Mouse (Mus musculus): ENCODE measurements at regions not wholly inside any gene's neighbourhood (a gene's known extent, or its start where the extent isn't known, plus 50 kb on each side); places are given as distances from the start of the nearest gene placed in this dataset.

DNA sequence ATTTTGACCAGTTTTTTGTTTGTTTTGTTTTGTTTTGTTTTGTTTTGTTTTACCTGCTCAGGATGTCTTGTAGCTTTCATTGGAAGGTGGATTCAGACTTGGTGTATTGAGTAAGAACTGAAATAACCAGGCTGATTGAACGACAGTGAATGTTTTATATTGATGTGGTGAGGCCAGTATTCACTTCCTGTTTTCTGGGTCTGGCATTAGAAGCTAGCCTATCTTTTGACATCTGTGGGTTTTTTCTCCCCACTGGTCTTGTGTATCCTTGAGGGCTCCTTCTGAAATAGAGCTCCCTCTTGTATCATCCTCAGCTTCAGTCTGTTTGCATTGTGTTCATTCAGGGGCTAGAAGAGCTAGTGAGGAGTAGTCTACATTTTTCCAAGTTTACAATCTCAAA lies 175.5 kb downstream of the 1700129C05Rik start:
- no peak for DNase-seq

- DNase-seq, result no peak
Observed at GRCm38 (mm10) chr14:58944958-58945357, 197.7 kb downstream of the 1700129C05Rik start.

DNA sequence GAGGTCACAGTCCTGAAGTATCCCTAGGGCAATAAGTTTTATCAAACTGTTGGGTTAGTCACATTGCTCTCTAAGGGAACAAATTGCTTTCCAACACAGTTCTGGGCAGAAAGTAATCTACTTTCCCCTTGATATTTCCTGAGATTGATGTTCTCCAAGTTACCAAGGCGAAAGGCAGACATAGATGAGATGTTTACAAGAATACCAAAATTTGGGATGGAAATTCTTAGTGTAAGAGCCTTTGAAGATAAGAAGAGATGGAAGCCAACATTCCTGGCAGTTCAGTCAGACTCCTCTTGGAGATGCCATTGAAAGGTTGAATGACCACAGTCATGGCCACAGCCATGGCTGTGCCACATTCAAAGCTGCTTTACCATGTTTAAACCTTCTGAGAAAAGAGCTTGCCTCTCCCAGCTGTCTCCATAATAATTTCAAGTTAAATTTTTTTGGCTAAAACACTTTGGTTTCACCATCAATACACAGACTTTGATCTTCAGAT lies 199.4 kb downstream of the 1700129C05Rik start:
- DNase-seq, result no peak

DNA sequence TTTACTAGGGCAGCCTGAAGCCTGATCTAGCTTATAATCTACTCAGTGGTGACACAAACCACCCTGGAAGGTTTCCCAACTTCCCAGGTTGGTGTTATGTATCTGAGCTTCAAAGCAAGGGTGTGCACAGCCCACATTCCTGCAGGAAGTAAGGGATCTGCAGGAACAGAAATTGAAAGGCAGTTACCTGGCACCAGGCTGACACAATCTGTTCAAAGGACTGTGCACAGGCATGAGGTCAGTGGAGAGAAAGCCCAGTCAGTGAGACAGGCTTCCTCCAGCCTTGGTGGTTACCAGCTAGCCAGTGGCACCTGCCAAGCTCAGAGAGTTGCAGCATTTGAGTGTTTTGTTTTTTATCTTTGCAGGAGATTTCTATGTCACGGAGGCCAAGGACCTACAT lies 203.6 kb downstream of the 1700129C05Rik start:
- DNase-seq, result no peak

DNA sequence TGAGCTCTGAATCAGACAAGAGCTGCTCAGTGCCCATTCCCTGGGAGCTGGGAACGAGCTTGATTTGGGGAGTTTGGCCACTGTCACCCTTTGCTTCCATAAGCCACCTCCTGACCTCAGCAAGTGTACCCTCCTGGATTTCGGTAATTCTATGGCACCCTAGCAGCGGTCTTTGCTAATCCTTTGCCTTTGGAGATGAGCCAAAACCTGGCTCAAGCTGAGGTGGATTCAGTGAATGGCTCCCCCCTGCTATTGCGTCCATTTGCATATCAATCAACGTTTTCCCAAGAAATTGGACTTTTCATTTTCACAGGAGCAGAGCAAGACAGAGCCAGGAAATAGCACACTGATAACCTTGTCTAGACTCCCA lies 204.1 kb downstream of the 1700129C05Rik start:
- DNase-seq, result no peak

DNA sequence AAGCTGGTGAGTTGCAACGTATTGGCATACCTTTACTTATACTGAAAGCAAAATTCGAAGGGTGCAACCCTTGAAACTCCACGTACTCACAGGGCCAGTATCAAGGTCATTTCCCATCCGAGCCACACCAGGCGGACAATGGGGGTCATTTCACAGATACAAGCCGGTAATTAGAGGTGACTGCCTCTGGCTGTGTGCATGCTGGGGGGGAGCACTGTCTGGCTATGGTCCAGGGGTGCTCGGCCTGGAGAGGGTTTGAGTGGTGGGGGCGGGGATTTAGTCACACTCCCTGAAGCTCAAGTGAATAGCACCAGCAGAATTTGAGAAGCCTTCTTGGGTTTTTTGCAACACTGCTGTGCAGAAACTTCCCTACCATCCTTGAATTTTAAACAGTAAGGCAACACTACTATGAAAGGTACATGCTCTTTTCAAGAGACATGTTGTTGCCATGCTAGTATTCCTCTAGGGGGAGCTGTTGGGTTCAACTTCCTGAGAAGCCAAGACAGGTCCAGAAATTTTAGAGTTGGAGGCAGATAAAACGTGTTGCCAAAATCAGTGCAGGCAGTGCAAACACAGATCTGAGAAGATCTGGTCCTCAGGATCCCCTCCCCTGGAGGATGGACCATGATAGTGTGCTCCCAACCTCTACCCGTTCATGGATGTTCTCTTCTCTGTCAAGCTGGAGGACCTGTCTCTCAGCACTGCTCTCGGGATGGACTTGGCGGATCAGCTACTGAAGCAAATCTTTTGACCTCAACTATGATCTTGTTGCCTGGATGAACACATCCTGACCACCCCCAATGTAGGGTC lies 204.7 kb downstream of the 1700129C05Rik start:
- DNase-seq, result no peak

DNA sequence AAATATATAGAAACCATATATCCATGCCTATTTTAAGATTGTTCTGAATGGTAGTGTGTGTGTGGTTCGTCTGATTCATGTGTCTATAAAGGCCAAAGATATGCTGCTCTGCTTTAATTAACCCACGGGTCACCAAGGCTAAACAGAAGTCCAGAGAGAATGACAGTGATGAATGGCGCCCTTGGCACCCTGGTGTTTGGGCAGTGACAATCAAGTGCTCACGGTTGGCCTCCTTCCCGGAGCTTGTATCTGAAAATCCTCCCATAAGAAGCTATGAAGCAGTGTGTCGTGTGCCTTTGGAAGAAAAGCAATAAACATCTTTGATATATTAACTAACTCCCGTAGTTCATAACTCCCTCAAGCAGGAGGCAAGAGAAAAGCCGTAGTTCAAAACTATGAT lies 205.4 kb downstream of the 1700129C05Rik start:
- no peak for DNase-seq

DNA sequence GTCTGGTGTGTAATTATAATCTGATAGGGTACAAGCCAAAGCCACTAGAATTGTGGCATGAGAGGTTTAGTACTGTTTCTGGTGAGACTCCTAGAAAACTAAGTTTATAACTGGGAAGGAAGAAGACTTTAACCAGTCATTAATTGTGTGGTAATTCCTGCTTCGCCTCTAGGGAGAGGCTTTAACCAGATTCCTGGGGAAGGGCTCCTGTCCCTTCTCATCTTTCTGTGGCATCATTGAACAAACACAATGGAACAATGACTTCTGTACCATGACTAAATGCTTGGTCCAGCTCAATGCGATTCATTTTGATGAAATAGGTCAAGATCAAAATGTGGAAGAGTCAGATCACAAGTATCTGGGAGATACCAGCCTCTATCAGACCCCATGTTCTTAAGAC lies 206.6 kb downstream of the 1700129C05Rik start:
- no peak for DNase-seq

GRCm38 (mm10) chr14:58917853-58918252 lies 224.8 kb downstream of the 1700129C05Rik start:
- peak; percentile 64 for DNase-seq

DNA sequence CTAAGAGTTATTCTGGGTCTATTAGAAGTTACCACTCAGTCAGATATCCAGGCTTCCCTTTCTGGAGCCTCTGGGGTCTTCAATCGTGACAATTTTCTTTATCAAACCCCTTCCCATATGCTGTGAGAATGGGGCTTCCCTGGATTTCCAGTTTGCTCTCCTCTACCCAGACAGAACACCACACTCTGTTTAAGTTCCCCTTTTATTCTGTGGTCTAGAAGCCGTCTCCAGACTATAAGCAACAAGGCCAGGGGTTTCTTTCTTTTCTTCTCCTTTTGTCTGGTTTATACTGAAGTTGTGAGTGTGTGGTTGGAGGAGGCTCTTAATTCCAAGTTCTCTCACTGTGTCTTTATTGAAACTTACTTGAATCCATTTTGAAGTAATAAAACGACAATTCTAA lies 225.5 kb downstream of the 1700129C05Rik start:
- DNase-seq, result no peak

DNA sequence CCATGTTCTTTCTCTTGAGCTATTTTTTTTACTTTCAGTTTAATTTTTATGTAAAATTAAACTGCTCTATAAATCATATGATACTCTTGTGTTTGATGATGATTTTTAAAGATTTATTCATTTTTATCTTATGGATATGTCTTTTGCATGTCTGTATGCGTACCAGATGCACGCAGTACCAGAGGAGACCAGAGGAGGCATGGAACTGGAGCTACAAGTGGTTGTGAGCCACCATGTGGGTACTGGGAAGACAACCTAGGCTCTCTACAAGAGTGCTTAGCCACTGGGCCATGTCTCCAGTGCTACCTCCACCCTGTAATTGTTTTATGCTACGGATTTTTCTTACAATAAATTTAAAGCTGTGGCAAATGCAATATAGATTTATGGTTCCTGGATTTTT lies 227.8 kb downstream of the 1700129C05Rik start:
- peak; percentile 66 for DNase-seq

DNA sequence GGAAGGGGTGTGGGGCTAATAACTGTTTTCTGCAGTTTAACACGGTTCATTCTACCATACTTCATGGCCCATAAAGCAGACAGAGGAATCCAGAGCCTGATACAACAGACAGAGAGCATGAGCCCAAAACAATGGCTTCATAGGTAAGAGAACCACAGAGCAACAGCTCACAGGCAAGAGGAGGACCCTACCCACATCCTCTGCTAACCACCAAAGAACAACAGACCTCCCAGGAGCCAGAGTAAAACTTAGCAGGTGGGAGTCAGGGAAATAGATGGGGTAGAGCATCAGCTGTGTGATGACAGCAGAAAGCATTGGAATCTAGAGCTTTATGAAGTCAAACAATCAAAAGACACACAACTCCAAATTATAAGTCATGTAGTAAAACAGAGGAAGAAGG lies 231.8 kb downstream of the 1700129C05Rik start:
- peak; percentile 30 for DNase-seq

DNA sequence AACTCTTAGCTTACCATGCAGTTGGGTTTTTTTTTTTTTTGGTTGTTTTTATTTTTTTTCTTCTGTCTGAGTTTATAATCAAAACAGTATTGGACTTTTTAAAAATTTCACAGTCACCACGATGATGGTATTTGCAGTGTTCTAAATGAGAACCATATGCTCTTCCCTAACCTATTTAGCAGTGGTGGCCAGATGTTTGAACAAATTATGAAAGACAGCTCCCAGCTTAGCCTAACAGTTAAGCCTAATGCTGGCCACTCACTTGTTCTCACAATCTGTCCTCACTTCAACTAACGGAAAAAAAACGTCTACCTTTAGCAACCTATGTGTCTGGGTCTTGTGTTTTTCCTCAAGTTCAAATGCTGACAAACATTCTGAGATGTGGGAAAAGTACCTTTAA lies 234.8 kb downstream of the 1700129C05Rik start:
- no peak for DNase-seq

DNA sequence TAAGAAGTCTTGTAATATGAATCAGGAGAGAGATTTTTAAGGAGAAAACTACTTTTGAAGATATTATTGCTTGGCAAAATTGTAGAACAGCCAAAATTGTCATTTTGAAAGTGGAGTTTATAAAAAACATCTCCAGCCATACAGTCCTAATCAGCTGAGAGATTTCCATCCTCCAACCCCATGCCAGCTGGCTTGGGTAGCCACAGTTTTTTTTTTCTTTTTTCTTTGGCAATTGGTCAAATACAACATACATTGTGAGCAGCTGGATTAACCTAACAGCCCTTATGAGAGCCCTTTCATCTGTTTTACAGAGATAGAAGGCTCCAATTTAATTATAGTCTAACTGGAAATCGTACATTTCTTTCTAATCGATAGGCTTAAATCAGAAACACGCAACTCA lies 235.3 kb downstream of the 1700129C05Rik start:
- no peak for DNase-seq

DNA sequence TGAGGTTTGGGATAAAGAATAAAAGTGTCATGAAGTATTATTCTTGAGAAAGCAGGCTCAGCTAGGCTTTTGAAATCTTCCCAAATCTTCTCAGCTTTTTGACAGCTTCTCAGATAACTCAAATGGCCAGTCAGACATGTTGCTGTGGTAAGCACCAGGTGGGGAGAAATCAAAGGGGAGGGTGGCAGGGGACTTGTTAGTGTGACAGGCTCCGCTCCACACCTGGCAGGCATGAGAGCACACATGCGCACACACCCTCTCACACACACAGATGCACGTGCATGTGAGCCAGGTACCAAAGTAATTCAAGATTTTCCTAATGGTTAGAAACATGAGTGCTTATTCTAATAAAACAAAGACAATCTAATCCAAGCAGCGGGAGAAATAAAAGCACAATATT lies 236.1 kb downstream of the 1700129C05Rik start:
- peak; percentile 57 for DNase-seq

GRCm38 (mm10) chr14:58868176-58868949 lies 274.3 kb downstream of the 1700129C05Rik start:
- peak; percentile 10 for DNase-seq

DNA sequence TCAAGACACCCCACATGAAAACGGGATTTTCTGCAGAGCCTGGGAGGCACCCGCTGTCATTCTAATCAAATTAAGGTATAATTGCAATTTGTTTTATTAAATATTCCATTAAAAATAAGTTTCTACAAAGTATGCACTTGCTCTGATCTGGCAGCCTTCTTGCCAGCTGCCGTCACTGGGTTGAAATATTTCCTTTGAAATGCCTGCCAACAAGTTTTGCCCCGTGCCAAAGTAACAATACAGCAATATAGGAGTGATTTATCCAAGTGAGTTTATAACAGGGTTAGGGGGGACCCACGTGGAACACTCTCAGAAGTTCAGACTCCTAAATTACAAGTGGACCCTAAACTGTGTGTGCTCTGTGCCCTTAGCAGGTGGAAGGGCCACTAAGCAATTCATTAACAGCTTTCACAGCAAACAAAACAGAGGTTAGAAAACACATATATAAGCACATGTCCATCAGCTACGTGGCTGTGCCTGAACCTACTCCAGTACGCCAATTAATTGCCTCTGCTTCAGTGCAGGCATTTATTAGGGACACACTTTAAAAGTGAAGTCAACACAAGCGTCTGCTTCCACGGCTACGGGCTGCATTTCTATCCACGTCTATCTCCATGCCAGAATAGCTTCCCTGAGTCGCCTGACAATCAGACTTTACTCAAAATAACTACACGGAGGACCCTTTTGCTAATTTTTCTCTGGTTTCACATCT lies 275.1 kb downstream of the 1700129C05Rik start:
- DNase-seq, result no peak

DNA sequence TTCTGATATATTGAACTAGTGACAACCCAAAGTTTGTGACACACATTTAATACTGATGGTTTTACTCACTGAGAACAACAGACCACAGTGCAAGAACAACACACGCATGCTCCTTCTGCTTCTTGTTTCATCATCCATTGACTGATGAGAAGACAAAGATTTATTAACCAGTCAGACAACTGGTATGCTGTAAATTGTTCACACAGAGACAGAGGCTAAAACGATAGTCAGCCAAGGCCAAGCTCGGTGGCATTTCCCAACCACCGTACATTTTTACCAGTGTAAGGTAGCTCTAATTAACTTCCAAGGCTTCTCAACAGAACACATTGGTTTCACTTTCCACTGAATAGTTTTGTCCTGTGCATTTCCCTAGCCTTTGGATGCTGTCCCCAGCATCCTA lies 287.8 kb downstream of the 1700129C05Rik start:
- no peak for DNase-seq

GRCm38 (mm10) chr14:58844565-58844964 lies 298.1 kb downstream of the 1700129C05Rik start:
- DNase-seq, result no peak

DNA sequence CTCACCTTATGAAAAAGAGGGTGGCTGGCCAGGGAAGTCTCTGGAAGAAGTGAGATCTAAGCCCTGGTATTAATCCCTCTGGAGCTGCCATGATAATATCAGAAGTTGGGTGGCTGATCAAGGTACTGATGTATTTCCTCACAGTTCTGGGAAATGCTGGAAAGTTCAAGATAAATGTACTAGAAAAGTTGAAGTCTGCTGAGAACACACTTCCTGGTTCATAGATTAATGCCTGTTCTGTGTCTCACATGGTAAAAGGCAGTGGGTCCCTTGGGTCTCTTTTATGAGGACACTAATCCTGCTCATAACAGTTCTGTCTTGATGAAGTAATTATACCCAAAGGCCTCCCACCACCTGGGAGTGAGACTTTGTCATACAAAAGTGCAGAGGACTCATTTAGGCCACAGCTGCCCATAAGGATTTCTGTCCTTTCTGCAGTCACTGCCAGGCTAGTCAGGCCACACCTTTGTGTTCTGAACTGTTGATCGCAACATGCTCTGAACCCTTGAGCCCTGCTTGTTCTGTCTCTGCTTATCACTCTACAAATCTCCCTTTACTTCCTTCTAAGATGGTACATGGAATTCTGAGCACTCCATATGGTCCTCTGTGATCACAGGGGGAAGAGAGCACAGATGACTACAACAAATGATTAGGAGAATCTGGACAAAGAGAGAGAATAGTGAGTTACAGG lies 300.4 kb downstream of the 1700129C05Rik start:
- no peak for DNase-seq

- no peak for DNase-seq
Observed at GRCm38 (mm10) chr14:58822938-58823337, 319.8 kb downstream of the 1700129C05Rik start.

GRCm38 (mm10) chr14:58817961-58818504 lies 324.7 kb downstream of the 1700129C05Rik start:
- peak; percentile 64 for DNase-seq

GRCm38 (mm10) chr14:58816540-58816876 lies 326.2 kb downstream of the 1700129C05Rik start:
- DNase-seq, result no peak

All from thymus, postnatal 4 days (tissue).